Mouse (Mus musculus): Measurements from ENCODE around the gene Antxr1. TPM values are rescaled to one million over a fixed set of nuclear protein-coding genes. Genes with fewer than 3 reads are reported as not detected.
A peak's percentile ranks its signal among the peaks of the same experiment; 100 is the strongest.
"Not testable (repeated sequence)": the region's sequence is repeated elsewhere in the genome, so short reads cannot be mapped to it uniquely, and the experiment has no call there.

The Antxr1 gene
- polyA plus RNA-seq, 1 experiment: 6.6 TPM

GRCm38 (mm10) chr6:87111493-87111892, 224.1 kb downstream of the Antxr1 start:
- Histone ChIP-seq H3K27ac (replicated peaks; ENCODE audit: low read depth, low read length) (no peak overlapping the region), H3K4me1 (ENCODE audit: control insufficient read depth, insufficient read depth, insufficient read length, low read length) (no peaks in the 10 kb centered on the region), H3K4me3 (ENCODE audit: insufficient read depth, low read depth, low read length) (no peak overlapping the region)

- Histone ChIP-seq H3K27ac (replicated peaks; ENCODE audit: low read depth, low read length) (no peak within 1 kb of the TSS), H3K4me3 (ENCODE audit: insufficient read depth, low read depth, low read length) (no peak within 1 kb of the TSS), H3K4me1 (ENCODE audit: control insufficient read depth, insufficient read depth, insufficient read length, low read length) (no peaks in the 10 kb centered on the region)
Observed at GRCm38 (mm10) chr6:87104123-87104796, 231.4 kb downstream of the Antxr1 start, which contains the start of gene D6Ertd527e. D6Ertd527e (plus strand) TSS chr6:87104746.

GRCm38 (mm10) chr6:87103314-87103713, 232.3 kb downstream of the Antxr1 start:
- no peaks in the 10 kb centered on the region for H3K4me1 ChIP-seq (ENCODE audit: control insufficient read depth, insufficient read depth, insufficient read length, low read length)
- no peak overlapping the region for H3K4me3 ChIP-seq (ENCODE audit: insufficient read depth, low read depth, low read length)
- no peak overlapping the region for H3K27ac ChIP-seq (replicated peaks; ENCODE audit: low read depth, low read length)

- no peak overlapping the region for H3K27ac ChIP-seq (replicated peaks; ENCODE audit: low read depth, low read length)
- no peak overlapping the region for H3K4me3 ChIP-seq (ENCODE audit: insufficient read depth, low read depth, low read length)
- H3K4me1 ChIP-seq (ENCODE audit: control insufficient read depth, insufficient read depth, insufficient read length, low read length): no peaks in the 10 kb centered on the region
Observed at GRCm38 (mm10) chr6:87102421-87102911, 233.2 kb downstream of the Antxr1 start.

GRCm38 (mm10) chr6:87101955-87102353, 233.7 kb downstream of the Antxr1 start:
- H3K4me1 ChIP-seq (ENCODE audit: control insufficient read depth, insufficient read depth, insufficient read length, low read length): no peaks in the 10 kb centered on the region
- H3K27ac ChIP-seq (replicated peaks; ENCODE audit: low read depth, low read length): no peak overlapping the region
- no peak overlapping the region for H3K4me3 ChIP-seq (ENCODE audit: insufficient read depth, low read depth, low read length)

GRCm38 (mm10) chr6:87101281-87101954, 234.2 kb downstream of the Antxr1 start:
- no peaks in the 10 kb centered on the region for H3K4me1 ChIP-seq (ENCODE audit: control insufficient read depth, insufficient read depth, insufficient read length, low read length)
- no peak overlapping the region for H3K27ac ChIP-seq (replicated peaks; ENCODE audit: low read depth, low read length)
- H3K4me3 ChIP-seq (ENCODE audit: insufficient read depth, low read depth, low read length): peak overlapping the region; percentile 17; the same call in 1 of the 2 replicates

- Histone ChIP-seq H3K27ac (replicated peaks; ENCODE audit: low read depth, low read length) (no peak overlapping the region), H3K4me3 (ENCODE audit: insufficient read depth, low read depth, low read length) (no peak overlapping the region), H3K4me1 (ENCODE audit: control insufficient read depth, insufficient read depth, insufficient read length, low read length) (no peaks in the 10 kb centered on the region)
Observed at GRCm38 (mm10) chr6:87100297-87101020, 235.2 kb downstream of the Antxr1 start.

- H3K4me3 ChIP-seq (ENCODE audit: insufficient read depth, low read depth, low read length): no peak overlapping the region
- no peak overlapping the region for H3K27ac ChIP-seq (replicated peaks; ENCODE audit: low read depth, low read length)
- no peaks in the 10 kb centered on the region for H3K4me1 ChIP-seq (ENCODE audit: control insufficient read depth, insufficient read depth, insufficient read length, low read length)
Observed at GRCm38 (mm10) chr6:87099671-87100296, 235.8 kb downstream of the Antxr1 start.

DNA sequence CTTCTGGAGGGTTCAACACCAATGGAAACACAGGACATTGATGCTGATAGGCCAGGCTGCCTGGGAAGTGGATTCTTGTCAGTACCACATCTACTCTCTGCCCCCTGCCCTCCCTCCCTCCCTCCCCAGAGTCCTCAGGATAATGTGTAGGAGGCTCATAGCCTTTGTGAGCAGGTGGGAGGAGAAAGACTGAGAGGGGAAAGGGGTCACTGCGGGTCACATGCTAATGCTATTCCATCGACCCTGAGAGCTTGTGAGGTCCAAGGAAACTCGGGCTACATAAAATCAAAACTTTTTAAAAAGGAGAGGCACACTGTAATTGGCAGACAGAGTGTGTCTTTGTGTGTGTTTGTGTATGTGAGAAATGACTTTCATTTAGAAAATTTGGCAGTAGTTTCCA, 236.4 kb downstream of the Antxr1 start:
- Histone ChIP-seq H3K4me3 (ENCODE audit: insufficient read depth, low read depth, low read length) (no peak overlapping the region), H3K4me1 (ENCODE audit: control insufficient read depth, insufficient read depth, insufficient read length, low read length) (no peaks in the 10 kb centered on the region), H3K27ac (replicated peaks; ENCODE audit: low read depth, low read length) (no peak overlapping the region)

GRCm38 (mm10) chr6:87093631-87094030, 242.0 kb downstream of the Antxr1 start:
- not testable (repeated sequence) for H3K4me1 ChIP-seq (ENCODE audit: control insufficient read depth, insufficient read depth, insufficient read length, low read length); H3K27ac ChIP-seq (replicated peaks; ENCODE audit: low read depth, low read length); H3K4me3 ChIP-seq (ENCODE audit: insufficient read depth, low read depth, low read length)

GRCm38 (mm10) chr6:87092476-87092875, 243.1 kb downstream of the Antxr1 start:
- H3K27ac ChIP-seq (replicated peaks; ENCODE audit: low read depth, low read length): no peak overlapping the region
- H3K4me3 ChIP-seq (ENCODE audit: insufficient read depth, low read depth, low read length): no peak overlapping the region
- no peaks in the 10 kb centered on the region for H3K4me1 ChIP-seq (ENCODE audit: control insufficient read depth, insufficient read depth, insufficient read length, low read length)

DNA sequence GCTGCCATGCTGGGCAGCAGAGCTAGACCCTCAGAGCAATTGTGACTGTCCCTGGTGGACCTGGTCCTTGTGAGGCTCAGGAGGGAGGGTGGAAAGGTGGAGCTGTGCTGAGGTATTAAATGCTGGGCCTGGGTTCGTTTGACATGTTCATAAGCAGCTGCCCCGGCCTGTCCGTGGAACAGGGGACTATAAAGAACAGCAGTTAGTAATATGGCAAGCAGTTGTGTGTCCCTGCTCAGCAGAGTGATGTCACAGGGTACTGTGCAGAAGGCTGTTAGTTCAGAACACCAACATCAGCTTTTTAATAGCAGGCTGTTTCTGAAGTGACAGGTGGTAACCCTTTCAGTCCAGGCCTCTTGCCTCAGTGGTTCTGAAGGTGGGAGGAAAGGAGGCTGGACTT, 244.7 kb downstream of the Antxr1 start:
- no peak overlapping the region for H3K4me3 ChIP-seq (ENCODE audit: insufficient read depth, low read depth, low read length)
- H3K27ac ChIP-seq (replicated peaks; ENCODE audit: low read depth, low read length): no peak overlapping the region
- no peaks in the 10 kb centered on the region for H3K4me1 ChIP-seq (ENCODE audit: control insufficient read depth, insufficient read depth, insufficient read length, low read length)

- Histone ChIP-seq H3K4me3 (ENCODE audit: insufficient read depth, low read depth, low read length) (no peak overlapping the region), H3K4me1 (ENCODE audit: control insufficient read depth, insufficient read depth, insufficient read length, low read length) (no peaks in the 10 kb centered on the region), H3K27ac (replicated peaks; ENCODE audit: low read depth, low read length) (no peak overlapping the region)
Observed at GRCm38 (mm10) chr6:87088356-87088755, 247.3 kb downstream of the Antxr1 start.

DNA sequence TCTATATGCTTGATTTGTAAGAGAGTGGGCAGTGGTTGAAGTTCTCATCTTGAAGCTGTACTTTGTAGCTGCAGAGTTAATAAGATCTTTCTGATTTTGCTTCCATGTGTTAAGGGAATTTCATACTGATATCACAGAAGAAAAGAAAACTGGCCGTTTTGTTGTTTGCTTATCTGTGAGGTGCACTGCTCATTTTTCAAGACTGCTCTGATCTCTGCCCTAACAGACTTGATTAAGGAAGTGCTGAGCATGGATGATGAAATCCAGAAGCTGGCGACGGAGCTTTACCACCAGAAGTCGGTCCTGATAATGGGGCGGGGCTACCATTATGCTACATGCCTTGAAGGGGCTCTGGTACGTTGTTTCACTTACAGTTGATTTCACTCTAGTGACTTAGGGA, 250.6 kb downstream of the Antxr1 start:
- H3K4me3 ChIP-seq (ENCODE audit: insufficient read depth, low read depth, low read length): no peak overlapping the region
- no peaks in the 10 kb centered on the region for H3K4me1 ChIP-seq (ENCODE audit: control insufficient read depth, insufficient read depth, insufficient read length, low read length)
- H3K27ac ChIP-seq (replicated peaks; ENCODE audit: low read depth, low read length): no peak overlapping the region

Measured in brown adipose tissue, adult 24 weeks (tissue).